Mouse (Mus musculus) thymus, adult 18-20 months (tissue): ENCODE data around the gene Gm42906.

Experiments used
- DNase-seq, 2 experiments: peaks; one replicate each; pipeline ENCODE4 v3.0.0; 2022; ENCODE audit warnings: mixed read lengths in 2 of 2

Gene Gm42906

DNA sequence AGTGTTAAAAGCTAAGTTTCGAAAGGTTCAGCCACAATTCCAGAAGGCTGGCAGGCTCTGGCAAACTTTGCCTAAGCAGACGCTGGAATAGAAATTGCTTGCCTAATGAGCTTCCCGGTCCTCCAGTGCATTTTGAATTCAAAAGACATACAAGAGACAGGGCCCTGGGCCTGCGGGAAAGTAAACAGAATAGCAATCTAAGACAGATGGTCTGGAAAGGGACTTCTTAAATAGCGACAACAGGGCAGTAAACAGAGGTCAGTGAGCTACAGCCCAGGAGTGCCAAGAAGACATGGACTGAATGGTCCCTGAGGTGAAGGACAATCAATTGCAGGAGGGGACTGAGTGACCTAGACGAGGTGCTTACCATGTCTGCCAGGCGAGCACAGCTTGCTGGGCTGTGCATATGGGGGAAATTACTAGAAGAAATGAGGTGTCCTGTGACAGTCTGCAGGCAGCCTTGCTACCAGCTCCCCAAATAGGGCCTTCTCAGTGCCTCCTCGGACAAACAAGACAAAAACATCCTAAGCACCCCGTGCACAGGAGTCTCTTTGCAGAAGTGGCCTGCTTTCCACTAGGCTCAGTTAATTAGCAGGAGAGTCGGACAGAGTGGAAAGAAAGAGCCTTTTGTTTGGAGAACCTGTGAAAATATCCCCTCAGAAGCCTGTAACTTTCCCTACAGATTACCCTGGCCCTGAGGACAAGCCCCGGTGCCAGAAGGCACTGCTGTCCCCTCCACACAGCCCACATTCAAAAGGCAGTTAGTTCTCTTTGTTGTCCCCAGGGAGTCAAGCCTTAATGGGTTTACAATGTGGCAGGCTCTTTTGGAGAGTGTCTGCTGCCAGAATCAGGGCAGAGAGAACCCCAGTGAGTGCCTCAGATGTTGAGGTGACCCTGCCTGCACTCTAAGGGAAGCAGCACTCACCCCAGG, 285.0 kb downstream of the Gm42906 start:
- DNase-seq: no peak

DNA sequence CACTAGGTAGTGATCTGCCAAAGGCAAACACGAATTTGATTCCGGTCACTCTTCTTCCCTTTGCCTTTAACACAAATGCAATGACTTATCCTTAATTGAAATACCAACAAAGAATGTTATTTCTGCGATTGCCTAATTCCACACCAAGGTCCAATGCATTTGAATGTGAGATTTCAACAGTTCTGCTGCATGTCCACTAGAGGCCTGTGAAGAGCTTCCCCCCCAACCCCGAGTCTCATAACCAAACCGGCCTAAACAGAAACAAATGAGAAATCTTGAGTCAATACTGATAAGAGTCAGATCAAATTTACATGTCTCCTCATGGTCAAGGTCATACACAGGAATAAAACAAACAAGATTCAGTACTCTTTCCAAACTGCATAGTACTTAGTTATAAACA, 285.7 kb downstream of the Gm42906 start:
- DNase-seq: no peak

DNA sequence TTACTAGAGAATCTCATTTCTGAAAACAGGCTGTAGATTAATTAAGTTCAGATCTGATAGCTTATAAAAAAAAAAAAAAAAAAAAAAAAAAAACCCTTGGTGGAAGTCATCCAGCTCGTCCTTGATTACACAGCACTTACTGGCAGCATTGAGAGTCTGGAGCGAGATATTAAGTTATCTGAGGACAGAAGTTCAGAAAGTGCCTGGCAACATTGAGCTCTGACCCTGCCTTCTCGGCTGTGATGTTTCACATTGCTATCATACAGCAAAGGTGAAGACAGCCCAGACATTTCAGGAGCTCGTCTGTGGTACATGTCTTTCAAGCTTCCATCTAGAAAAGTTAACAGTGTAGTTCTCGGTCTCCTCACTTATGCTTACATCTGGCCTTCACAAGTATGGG, 290.1 kb downstream of the Gm42906 start:
- no peak for DNase-seq

DNA sequence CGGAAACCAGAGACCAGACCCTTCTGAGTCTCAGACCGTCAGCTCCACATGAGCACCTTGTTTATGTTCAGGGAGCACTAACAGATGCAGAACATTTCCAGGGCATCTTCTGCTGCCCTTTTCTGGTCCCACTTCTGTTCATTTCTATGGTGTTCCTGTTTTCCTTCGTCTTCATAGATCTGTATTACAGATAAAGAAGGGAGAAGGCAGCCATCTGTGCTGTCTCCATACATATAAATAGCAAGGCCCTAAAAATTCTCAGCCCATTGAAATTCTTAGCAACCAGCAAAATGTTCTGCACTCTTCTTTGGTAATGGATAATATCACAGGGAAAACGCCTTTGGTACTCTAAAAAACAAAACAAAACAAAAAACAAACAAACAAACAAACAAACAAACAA, 290.7 kb downstream of the Gm42906 start:
- no peak for DNase-seq

DNA sequence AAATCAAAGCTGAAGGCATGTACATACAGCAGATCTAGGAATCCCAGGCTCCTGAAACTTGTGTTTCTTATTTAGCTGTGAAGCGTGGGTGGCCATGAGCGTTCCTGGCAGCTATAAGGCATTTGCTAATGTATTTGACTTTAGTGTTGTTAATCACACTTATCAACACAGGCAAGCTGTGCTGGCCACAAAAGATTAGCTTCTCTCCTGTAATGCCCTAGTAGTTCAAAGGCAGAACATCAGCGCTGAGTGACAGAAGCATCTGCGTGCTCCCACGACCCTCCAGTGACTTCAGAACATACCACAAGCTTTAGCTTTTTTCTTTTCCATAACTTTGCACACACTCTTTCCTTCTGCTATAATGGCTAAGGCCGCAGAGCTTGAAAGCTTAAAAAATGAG, 292.0 kb downstream of the Gm42906 start:
- DNase-seq: no peak

DNA sequence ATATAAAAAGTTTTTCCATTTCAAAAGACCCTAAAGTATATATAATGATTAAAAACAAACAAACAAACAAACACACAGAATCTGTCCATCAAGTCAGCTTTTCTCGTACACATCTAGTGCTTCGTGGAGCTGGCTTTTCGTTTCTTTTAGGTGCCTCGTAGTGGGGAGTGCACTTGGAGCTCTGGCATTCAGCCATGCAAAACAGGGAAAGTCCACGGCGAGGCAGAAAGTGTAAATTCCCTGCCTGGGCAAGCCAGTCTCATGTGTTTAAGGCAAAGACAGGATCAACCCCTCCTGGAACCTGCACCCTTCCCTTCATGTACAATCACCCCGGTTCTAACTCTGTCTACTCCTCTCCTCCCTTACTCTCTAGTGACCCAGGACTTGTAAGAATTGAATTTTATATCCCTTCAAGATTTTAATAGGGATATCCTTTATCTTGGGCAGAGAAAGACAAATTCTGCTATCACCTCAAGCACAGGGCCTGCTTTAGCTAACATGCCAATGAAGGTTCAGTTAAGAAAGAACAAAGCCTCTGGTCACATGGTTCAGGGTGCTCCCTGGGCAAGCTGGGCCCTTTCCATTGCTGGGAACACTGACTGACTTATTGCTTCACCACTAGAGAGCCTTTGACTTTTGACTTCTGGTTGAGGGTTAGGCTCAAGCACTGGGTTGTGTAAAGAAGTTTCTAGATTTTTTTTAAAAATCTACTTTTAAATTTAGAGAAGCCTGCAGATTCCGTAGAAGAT, 292.7 kb downstream of the Gm42906 start:
- DNase-seq: no peak

DNA sequence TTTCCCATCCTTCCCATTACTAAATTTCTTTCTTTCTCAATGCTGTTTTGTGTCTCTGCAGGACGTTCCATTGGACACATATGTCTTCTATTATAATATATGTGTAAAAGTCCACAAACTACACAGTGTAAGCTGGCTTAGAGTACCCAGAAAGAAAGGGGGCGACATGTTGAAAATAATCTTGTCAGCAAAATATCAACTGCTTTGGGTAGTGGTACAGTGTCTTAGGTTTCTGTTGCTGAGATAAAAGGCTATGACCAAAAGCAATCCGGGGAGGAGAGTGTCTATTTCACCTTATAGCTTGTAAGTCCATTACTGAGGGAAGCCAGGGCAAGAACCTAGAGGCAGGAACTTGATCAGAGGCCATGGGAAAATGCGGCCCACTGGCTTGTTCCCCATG, 293.8 kb downstream of the Gm42906 start:
- no peak for DNase-seq

GRCm38 (mm10) chr5:151133744-151134143, 294.2 kb downstream of the Gm42906 start:
- DNase-seq: no peak

DNA sequence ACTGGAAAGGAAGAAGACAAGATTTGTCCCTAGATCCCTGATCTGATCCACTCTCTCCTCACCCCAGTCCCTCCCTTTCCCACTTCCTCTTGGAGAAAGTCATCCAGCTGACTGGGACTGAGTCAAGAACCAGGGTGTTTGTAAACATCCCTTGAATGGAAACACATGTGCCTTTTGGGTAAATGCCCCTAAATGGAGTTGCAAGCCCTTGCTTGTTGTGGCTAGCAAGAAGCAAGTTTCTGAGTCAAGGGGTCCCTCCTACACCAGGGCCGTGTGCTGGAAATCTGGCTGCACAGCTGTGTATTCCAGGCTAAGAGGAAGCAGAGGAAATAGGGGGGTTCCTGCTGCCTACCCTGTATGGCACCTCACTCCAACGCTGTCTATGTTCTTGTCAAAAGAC, 298.2 kb downstream of the Gm42906 start:
- no peak for DNase-seq

DNA sequence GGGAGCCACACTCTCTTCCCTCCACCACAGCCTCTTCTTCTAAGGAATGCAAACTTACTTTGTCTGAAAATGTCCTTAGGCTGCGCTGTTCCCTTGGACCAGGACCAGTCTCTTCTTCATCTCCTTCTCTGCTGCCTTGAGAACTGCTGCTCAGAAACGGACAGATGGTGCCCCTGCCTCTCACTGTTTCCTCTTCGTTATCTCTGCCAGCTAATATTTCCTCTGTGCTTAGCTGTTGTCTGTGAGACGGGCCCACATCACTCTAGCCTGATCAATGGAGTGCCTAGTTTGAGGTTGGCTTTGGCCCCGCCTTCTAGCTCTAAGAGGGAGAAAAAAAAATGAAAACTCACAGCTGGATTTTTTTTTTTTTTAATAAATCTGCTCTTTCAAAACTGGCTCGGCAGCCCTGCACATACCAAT, 300.7 kb downstream of the Gm42906 start:
- no peak for DNase-seq

DNA sequence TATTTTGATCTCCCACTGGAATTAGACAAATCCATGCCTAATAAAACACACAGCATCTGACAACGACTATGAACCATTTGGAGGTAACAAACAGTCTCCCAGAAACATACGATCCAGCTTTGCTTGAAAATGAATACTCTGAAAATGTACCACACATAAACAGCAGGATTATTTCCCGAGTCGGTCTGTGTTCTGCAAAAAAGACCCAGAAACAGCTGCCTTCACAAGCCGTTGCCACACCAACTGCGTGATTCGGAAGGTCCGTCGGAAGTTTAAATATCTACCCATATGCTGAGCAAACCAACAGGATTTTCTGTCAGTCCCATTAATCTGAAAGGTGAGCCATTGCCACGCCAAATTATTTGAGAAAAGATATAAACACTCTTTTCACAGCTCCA, 301.4 kb downstream of the Gm42906 start:
- DNase-seq: no peak

DNA sequence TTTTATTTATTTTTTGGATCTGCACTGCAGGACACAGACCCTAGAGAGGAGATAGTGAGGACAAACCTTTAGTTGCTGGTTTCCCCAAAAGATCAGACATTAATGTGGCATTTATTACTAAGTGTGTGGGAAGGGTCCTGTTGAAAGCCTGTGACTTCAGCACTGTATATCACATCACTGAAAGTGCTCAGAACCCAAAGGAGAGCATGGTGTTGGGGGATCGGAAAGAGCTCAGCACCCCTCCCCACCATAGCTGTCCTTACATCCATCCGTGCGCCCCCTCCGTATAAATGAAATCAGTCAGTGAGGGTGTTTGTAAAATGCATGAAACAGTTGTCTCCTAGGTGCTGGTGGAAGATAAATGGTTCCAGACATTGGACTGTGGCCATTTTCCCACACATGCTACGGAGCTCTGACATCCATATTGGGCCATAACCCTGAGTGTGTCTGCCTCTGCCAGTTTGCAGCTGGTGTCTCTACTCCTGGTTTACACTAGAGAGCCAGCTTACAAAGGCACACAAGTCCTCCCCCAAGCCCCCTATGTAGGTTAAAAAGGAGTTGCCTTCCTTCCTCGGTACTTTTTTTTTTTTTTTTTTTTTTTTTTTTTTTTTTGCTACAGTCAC, 301.9 kb downstream of the Gm42906 start:
- DNase-seq: no peak

DNA sequence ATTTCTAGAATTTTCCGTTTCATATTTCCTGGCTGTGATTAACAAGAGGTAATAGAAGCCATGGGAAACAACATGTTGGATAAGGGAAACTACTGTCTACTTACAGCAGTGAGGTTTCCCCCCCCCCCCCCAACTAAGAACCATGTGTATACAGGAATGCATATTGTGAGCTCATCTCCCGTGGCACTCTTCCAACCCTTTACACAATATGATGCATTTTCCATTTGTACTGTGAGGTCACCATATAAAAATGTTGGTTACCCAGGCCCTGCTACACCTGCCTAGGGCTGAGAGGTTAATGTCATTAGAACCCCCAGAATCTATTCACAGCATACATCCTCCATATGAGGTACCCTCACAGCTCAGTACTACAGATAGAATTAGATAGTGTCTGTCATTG, 310.1 kb downstream of the Gm42906 start:
- no peak for DNase-seq

GRCm38 (mm10) chr5:151116192-151116887, 311.6 kb downstream of the Gm42906 start:
- DNase-seq: no peak

DNA sequence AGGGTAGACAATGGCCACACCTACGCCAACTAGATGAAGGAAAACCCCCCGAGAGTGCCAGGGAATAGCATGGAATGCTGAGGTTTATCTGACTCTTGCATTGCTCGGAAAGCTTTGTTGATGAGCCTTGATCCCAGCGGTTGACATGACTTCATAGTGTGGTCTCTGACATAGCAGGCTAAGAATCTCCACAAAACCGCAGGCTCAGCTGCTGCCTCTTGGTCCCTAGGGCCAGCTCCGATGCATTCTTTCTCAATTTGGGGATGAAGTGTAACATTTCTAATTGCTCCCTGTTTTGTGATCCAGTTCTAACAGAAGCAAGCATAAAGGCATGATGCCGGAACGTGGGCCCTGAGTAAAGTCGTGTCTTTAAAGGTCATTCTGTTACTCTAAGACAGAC, 315.2 kb downstream of the Gm42906 start:
- no peak for DNase-seq

DNA sequence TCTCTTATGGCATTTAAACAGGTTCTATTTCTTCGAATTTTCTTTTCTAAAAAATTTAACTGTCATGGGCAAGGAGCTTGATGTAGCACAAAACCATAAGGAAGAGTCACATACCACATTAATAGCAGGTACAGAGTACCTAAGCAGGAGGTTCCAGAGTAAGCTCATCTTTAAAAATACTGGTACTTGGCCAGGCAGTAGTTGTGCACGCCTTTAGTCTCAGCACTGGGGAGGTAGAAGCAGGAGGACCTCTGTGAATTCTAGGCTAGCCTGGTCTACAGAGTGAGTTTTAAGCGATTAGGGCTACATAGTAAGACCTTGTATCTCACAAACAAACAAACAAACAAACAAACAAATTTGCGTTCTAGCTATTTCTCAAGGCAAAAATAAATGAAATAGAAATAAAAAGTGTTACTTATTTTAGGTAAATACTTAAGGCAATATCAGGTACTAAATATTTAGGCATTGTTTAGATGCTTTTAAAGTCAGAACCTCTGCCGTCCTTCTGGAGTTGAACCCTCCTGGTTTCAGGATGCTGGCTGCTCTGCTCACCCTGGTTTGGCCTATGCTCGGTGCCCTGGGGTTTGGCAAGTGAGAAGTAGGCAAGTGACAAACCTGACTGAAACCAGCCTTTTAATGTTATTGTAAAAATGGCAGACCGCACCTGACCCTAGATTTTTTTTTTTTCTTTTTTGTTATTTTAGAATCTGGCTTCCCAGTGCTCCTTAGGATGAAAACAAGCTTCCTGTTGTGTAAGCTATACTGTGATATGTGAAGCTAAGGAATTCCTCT, 316.7 kb downstream of the Gm42906 start:
- DNase-seq: no peak

DNA sequence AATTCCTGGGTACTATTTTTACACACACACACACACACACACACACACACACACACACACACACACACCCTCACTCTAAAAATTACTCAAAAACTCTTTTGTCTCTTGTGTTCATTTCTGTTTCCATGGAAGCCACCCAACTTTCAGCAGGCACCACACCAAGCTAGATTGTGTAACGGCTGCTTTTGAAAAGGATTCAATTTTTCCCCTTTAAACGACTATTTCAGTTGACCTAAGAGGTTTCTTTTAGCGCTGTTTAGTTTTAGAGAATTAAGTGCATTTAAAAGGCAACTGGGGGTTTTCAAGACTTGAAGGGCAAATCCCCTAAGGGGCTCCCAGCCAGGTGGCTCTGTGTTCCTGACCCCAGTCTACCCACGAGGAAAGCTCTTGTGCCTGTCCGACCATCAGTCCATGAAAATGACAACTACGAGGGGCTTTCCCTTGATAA, 317.5 kb downstream of the Gm42906 start:
- no peak for DNase-seq

DNA sequence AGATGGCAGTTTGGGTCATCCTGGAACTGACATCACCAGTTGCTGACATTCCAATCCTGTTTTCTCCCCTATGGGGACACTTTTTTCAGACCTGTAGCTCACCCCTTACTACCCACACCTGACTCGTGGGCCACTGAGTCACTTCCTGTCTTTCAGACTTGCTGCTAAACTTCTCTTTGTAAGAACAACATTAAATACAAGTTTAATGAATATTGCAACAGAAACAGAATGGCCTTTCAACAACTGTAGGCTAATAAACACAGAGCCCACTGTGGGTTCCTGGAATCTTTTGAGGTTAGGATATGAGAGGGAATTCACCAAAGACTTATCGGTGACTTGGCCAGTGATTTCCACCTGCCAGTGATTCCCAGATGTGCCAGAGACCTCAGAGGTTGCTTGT, 318.1 kb downstream of the Gm42906 start:
- DNase-seq: no peak

DNA sequence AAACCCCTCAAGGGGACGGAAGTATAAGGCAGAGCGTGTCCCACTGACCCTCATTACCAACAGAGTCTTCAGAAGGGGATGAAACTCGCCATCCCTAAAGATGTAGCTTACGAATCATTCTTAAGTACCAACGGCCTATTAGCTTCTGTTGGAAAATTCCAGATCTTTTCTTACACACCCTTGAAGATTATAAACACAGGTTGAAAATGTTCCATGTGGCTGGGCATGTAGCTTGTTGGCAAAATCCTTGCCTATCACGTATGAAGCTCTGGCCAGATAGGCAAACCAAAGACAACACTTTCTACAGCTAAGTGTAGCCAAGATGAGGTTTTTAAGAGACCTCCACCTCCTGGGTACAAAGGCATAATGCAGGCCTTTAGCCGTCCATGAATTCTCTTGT, 319.0 kb downstream of the Gm42906 start:
- DNase-seq: no peak

- no peak for DNase-seq
Observed at GRCm38 (mm10) chr5:151108291-151108897, 319.6 kb downstream of the Gm42906 start.

DNA sequence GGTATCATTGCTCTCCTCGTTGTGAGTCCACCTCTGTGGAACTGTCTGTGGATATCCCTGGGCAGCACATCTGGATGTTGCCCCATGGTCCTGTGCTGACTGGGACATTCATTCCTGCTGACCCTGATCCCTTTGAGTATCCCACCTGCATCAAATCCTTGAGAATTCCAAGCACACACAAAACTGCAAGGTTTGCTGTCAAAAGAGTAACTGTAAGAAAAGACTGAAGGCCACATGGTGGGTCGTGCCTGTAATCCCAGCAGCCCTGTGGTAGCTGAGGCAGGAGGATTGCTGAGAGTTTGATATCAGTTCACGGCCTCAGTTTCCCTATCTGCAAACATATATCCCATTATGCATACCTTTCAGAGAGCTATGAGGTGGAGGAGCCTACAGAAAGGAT, 321.1 kb downstream of the Gm42906 start:
- no peak for DNase-seq
